Mouse (Mus musculus): ENCODE measurements around the gene Nup160.

Nup160 gene

DNA sequence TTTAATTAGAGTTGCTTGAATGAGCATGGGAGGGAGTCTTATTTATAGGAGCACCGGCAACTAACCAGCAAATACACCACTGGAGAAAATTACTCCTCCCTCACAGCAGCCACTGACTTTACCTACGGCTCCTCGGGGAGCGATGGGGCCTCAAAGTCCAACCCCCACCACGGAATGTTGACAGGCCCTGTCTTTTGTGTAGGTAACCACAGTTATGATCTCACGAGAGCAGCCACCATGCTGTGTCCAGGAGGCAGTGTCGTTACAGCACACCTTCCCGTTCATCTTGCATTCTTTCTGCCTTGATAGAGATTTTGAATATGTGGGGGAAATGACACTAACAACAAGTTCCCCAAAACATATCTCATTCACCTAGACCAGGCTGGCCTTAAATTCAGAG lies at the start of gene Nup160:
TSS of gene Nup160 (plus strand) at position 209 of the 400 bp plus-strand sequence.
- no peak for DNase-seq

DNA sequence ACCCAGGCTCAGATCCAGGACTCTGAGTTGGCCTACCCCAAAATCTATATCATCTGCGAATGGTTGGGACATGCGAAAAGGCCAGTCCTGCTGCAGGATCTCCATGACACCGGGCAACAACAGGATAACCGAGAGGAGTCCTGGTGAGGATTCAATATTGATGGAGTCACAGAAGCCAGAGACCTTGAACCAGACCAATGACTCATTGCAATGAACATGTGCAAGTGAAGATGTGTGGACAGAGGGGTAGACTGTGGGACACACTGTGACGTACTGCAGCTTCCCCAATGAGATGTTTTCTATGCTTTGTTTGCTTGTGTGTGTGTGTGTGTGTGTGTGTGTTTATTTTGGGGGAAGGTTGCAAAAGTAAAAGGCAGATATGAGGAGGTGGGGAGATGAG lies 48.8 kb upstream of the Nup160 start:
- no peak for DNase-seq

DNA sequence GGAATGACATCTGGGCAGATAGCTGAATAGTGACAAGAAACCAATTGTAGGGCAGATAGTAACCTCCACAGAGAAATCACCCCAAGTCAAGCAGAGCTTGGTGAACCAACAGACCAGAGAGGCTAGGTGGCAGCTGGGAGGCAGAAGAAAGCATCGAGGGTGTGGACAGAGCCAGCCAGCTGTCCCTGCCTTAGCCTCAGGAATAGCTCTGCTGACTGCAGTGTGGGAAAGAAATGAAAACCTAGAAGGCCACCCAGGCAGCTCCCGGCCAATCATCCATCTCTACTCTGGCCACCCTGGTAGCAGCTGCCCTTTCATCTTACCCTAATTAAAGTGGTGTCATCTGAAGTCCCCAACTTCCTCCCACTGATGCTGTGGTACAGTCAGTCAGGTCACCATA lies 47.5 kb upstream of the Nup160 start:
- no peak for DNase-seq

DNA sequence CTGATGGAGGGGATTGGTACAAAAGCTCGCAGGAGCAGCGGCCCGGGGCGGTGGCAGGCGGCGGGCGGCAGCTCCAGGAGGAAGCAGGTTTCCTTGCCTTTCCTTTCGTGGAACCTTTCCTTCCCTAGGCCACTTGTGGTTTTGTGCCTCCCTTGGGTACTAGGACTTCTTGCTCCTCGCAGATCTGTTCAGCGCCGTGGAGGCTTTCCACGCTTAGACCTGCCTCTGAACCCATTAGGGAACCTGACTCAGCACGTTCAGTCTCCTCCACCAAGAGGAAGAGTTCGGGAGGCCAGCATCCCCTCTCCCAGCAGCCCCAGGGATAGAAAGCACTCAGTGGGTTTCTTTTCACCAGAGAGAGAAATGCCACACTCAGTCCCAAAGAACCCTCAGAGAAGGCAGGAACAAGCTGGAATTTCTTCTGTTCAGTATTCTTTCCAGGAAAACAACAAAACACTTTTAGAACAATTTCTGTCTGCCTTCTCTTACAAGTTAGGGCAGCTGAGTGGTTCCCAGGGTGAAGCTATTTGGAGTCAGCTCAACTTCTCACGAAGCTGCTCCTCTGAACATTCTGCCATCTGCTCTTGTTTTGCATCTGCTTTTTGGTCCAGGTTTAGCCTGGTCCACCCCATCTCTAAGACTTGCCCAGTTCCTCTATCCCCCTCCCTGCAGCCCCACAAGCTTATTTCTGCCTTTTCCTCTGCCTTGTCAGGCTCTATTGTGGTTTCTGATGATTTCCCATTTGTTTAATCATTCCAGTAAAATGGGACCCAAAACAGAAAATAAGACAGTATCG lies 44.9 kb upstream of the Nup160 start:
- DNase-seq, result no peak

DNA sequence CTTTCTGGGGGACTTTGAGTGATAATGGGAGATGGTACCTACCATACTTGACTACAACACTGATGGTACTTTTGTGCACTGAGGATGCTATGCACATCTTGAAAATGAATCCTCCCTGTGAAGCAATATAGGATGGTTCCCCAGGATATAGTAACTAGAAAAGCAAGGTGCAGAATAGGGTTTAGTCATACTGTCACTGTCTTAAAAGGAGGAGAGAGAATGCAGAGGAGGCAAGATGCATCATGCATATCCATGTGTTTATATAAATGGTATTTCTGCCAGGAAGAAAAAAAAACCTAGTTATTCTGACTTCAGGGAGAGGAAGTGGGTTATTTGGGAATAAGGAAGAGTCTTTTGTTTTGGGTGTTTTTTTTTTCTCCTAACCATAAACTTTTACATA lies 42.3 kb upstream of the Nup160 start:
- no peak for DNase-seq

DNA sequence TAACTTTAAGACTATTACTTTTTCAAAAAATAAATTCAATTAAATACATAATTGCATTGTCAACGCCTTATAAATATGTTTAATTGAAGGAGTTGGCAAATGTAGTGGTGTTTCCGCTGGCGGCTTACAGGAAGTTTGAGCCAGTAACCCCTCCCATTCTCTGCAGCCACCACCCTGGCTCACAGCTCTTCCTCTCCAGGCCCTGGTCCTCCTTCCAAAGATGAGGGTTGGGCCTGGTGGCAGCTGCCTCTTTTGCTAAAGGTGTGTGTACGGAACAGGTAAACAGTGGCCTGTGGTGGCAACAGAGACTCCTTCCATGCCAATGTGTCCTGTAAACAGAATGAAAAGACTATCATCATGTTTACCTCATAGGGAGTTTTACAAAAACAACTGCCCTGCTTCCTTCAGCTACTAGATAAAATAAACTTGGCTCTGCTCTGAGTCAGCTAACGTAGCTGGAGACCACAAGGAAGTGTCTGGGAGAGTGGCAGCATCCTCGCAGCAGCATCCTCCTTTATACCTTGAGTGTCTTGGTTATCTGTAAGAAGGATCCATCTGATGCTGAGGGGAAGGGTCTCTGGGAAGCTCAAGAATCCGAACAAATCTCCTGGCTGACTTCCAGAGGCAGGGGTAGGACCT lies 41.8 kb upstream of the Nup160 start:
- peak; percentile 53 to 70 for DNase-seq

DNA sequence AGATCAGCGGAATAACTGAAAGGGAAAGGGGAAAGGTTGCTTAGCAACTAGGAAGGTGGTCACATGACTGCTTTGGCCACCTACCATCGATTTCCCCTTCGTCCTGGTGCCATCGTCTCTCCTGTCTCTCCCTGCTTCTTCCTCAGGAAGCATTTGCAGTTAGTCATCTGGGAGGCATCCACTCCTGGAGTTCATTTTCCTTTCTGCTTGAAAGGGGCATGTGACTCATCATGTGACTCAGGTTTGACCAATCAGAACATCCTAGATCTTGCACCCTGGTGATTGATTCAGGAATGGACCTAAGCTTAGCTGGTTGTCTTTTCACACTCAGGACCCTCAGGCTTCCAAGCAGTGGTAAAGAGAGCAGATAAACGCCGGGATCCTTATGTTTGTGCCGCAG lies 40.2 kb upstream of the Nup160 start:
- DNase-seq, result no peak

DNA sequence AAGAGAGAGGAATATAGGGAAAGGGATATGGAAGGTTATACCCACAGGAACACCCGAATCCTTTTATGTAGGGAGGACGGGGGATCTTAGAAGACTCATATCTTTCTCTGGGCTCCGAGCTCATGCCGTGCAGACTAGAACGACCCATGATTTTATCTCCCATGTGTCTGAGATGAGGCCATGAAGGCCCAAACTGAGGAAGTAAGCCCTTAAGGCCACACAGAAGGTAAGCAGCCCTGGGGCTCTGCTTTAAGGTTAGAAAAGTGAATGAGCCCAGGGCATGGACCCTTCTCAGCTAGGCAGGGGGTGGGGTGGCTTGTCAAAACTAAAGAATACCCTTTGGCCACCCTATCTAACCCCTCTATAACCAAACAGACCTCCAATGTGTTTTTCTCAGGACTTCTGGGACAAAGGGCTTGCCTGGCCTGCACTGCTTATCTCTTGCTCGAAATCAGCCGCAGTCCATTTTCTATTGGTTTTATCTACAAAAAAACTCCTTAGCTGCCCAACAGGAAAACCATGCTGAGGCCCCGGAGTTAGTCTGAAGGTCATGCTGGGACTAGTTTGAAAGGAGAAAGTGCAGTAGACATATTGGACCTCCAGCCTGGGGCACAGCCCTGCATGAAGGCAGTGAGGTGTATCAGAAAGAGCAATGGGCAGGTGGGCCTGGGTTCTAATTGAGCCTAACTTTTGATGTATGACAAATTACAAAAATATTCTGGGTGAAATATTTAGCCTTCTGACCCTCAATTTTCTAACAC lies 37.8 kb upstream of the Nup160 start:
- no peak for DNase-seq

DNA sequence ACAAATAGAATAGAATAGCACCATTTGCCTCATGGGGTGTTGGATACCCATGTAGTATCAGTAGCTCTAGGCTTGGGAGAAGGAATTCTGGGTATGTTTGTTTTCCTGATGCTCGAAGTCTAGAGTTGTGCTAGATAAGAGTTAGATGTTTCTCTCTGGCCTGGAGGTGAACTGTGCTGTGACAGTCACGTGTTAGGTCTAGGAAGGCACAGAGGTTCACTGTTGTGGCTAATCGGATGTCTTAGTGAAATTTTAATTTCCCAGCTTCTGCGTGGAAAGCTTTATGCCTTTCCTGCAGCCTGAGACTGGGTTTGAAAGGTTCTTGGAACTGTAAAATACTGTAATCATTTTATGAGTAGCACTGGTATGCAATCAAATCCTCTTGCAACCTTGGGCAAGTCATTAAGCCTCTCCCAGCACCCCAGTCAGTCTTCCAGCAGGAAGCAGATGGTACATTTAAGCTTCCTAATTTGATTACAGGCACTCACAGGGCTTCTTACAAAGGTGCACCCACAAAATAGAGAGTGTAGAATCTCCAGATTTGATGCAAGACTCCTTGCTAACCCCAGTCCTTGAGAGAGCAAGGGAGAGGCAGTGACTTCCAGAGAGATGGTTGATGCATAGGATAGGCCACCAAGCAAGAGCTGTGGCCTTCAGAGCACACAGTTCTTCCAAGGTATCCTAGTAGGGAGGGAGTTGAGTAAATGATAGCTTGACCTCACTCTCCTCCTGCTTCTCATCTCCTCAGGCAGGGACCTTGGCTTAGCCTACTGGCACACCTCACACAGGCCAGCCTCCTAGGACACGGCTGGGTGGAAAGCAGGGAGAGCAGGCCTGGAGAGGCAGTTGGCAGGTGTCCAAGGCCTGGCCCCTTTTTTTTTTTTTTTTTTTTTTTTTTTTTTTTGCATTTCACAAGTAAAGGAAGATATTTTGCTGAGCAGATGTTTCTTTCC lies 37.0 kb upstream of the Nup160 start:
- peak in 1 of 2 experiments; percentile 44 for DNase-seq

DNA sequence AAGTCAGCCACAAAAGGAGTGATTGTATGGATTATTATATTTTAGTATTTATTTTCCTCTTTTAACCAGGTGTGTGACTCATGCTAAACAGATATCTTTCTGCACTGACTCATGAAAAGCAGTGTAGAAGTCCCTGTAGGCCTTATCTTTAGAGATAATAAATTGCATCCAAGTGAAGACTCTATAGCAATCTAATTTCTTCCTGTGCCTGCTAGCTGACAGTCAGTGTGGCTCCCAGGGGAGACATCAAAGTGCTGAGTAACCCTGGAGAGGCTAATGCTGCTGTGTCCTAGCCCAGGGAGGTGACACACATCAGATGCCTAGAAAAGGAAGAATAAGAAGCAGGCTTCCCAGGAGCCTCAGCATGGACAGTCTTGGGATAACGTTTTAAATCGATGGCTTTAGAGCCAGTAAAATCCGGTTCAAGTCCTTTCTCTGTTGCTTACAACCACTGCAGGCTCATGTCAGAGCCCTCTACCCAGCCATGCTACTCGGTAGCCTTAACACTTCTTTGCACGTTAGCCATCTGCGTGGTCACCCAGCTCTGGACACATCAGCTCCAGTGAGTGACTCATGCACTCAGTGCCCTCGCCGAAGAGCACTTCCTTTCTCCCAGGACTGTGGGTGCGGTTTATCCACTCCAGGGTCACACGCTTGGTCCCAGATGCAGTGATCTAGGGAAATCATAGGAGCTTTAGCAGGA lies 35.9 kb upstream of the Nup160 start:
- peak in 1 of 2 experiments; percentile 24 for DNase-seq

DNA sequence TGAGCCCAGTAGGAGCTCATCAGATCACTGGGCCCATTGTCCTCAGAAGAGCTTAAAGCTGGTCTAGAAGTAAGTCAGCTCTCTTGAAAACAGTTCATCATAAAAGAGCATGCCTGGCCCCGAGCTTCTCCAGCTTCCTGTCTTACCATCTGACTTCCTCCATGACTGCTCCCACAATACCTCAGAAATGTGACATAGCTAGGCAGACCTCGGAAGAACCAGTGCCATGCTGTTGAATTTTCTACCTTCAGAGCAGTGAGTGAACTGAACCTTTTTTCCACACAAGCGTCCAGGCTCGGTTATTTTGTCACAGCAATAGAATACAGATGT lies 35.3 kb upstream of the Nup160 start:
- DNase-seq, result no peak

DNA sequence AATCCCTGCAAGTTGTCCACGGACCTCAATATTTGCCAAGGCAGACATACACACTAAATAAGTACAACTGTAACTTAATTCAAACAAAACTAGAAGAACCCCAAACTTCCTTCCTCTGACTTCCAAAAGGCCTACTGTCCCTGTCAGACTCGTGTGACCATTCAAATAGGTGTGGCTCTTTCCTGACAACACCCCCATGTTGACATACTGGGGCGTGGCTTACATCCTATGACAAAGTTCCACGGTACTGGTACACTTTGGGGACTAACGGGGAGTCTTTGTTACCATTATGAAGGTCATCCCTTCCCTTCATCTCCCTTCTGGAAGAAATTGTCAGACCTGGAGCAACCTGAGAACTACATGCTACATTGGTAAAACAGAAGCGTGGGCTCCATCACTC lies 29.9 kb upstream of the Nup160 start:
- no peak for DNase-seq

DNA sequence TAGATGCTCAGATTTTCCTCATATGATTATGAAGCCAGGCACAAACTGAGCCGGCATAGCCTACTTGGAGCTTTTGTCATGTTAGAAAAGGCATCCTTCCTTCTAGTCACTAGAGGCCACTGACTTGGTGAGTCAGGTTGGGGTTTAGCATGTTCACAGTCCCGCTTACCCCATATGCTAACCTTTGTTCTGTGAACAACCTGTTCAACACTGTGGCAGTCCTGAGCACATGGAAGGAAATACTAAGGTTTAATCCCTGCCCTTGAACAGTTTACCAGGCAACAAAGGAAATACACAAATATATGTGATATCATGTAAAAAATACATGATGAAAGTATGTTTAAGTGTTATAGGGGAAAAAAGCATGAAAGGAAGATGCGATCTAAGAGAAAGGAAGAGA lies 27.6 kb upstream of the Nup160 start:
- DNase-seq, result no peak

DNA sequence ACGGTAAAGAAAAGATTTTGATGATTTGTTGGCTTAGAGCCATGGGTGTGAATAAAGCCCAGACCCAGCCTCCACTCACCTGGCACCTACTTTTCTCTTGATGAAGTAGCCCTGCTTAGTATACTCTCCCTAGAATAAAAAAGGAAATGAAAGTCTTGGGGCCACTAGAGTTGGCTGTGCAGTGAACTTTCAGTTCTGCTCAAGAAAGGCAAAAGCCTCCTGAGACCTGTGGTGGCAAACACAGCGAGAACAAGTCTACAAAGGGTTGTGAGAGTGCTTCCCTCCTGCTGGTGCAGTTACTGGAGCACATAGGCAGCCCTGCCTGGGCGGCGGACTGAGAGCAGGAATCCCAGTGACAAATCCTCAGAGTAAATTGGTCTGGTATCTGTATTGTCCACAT lies 27.1 kb upstream of the Nup160 start:
- no peak for DNase-seq

DNA sequence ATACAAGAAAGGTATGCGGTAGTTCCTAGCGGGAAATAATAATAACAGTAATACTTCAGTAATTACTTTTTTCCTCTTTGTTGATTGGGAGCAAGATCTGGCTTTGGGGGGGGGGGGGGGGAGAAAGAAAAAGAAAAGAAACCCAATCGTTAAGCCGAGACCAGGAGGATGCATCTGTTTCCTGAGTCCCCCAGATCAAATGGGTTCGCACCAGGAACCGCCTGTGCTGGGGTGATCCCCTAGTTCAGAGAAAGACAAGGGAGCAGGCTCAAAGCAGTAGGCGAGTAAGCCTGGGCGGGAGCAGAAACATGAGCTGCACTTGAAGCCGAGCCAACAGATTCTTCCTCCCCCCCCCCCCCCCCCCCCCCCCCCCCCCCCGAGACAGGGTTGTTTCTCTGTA lies 24.9 kb upstream of the Nup160 start:
- peak in 1 of 2 experiments; percentile 62 for DNase-seq

DNA sequence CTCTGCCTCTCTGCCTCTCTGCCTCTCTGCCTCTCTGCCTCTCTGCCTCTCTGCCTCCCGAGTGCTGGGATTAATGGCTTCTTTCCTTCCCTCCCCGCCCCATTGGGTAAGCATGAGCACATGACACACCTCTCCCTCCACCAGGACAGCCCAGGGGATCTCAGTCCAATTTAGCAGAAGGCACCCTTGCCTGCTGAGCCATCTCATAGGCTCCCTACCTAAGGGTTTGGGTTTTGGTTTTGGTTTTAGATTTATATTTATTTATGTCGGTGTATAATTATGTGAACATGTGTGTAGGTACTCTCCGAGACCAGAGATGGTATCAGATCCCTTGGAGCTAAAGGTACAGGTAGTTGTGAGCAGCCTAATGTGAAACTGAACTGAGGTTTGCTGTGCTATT lies 24.0 kb upstream of the Nup160 start:
- no peak for DNase-seq

DNA sequence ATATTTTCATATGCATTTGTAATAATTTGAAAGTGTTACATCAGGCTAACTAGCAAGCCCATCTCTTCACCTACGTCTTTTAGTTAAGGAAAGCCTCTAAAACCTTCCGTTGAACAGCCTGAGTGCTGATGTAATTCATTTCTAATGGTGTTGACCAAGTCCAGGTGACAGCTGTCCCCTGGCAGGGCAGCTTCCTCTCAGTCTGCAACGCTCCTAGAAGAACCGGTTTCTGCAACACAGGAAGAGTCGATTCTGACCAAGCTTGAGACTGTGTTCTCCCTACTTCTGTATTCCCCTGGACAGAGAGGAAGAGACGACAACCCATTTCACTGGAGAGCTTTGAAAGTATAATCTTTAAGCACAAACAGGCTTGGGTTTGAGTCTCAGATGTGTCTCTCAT lies 21.6 kb upstream of the Nup160 start:
- no peak for DNase-seq

DNA sequence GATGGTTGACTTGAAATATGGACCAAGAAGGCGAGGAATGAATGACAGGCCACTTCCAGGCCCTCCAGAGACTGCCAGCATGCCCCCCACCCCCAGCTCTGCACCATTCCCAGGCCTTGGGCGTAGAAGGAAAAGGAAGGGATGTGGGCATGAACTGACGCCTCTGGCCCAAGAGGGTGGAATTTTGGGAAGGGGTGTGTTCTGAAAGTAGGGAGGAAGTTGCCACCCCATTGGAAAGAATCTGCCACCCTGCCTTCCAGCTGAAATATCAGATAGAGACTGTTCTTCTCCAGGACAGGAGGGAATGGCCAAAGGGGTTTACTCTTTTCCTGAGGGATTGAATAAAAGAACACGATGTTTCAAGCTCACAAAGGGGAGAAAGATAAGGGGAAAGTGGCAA lies 18.4 kb upstream of the Nup160 start:
- DNase-seq, result no peak

DNA sequence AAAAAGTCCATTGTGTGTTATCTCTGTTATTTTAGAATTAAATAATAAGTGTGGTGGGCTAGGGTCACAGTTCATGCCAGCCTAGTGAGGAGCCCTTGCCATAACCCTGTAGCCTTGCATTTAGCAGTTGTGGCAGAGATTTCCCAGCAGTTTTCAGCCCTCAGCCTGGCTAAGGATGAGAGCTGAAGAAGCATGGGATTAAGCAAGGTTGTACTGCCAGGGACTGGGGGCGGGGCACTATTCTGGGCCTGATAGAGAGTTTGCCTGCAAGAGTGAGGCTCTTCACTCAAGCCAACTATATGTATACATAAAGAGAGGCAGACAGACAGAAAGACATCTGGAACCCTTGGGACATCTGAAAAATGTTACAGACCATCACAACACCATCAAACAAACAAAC lies 18.0 kb upstream of the Nup160 start:
- DNase-seq, result no peak

DNA sequence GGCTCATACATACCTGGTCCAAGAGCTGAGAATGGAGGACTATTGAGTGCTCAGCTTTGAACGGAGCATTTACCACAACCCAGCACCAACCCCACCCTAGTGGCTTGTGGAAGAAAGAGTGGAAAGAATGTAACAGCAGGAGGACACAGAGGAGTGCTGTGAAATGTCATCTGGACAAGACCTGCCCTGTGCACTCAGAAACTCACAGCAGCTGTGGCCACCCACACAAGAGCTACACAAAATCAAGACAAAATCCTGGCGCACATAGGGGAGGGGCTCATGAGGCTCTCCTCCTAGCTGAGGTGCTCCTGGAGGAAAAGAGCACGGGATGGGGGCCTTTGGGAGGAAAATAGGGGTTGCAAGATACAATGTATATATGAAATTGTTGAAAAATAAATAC lies 17.4 kb upstream of the Nup160 start:
- DNase-seq, result no peak

DNA sequence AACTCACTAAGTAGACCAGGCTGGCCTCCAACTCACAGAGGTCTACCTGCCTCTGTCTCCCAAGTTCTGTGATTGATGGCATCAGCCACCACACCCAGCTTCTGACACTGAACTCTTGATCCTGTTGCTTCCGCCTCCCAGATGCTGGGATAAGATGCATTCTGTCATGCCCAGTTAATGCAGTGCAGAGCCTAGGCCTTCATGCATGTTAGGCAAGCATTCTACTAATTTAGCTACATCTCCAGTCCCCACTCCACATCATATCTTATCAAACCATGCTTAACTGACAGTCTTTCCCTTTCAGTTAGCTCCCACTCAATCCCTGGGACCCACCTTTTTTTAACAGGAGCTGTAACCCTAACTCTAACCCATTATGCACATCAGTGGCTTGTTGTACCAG lies 16.1 kb upstream of the Nup160 start:
- DNase-seq, result no peak

DNA sequence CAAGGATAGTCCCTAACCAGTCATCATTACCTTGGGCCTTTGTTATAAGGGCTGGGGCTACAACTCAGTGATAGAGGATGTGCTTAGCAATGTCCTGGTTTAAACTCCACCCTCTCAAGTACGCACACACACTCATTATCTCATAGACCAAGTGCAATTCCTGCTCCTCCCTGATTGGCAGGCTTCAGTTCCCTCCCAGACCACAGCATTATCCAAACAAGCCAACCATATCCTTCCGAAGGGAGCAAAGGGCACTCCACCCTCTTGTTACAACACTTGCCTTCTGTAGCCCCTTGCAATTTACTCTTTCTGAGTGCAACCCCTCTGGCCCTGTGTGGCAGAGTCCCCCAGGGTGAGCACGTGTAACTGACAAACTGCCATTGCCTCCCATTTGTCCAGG lies 15.6 kb upstream of the Nup160 start:
- DNase-seq, result peak in 1 of 2 experiments; percentile 44

Data from lung, postnatal 4 days (tissue).